Mouse (Mus musculus) small intestine, adult 2 months (tissue): ENCODE data around the gene Dock4. TPM values are rescaled to one million over a fixed set of nuclear protein-coding genes. Genes with fewer than 3 reads are reported as not detected.

ENCODE experiments used
- H3K27ac ChIP-seq: fragments of 200-500 bp; 2 replicates; pipeline ENCODE4 v1.5.1; 2012; ENCODE audit warnings: low read depth, low read length, control low read depth, inconsistent platforms; ENCODE audit not compliant: insufficient read depth
- H3K27me3 ChIP-seq: fragments of 200-500 bp; 2 replicates; pipeline ENCODE4 v1.6.1; 2012; ENCODE audit warnings: mild to moderate bottlenecking, moderate library complexity, low read length, inconsistent platforms; ENCODE audit not compliant: control insufficient read depth, insufficient read depth
- H3K36me3 ChIP-seq: fragments of 200-500 bp; 2 replicates; pipeline ENCODE4 v1.6.1; 2012; ENCODE audit warnings: mild to moderate bottlenecking, low read length, control low read depth, inconsistent platforms; ENCODE audit not compliant: control insufficient read depth, insufficient read depth
- H3K4me1 ChIP-seq: fragments of 200-500 bp; 2 replicates; pipeline ENCODE4 v1.6.1; 2012; ENCODE audit warnings: low read length, inconsistent platforms, mixed read lengths; ENCODE audit not compliant: control insufficient read depth, insufficient read depth, insufficient read length
- H3K4me3 ChIP-seq: fragments of 200-500 bp; 2 replicates; pipeline ENCODE4 v1.5.1; 2012; ENCODE audit warnings: low read depth, mild to moderate bottlenecking, control low read depth, inconsistent platforms, low read length, moderate library complexity
- CTCF ChIP-seq: fragments of 200-500 bp; IDR thresholded peaks from 2 replicates; pipeline ENCODE4 v1.5.1; 2012; ENCODE audit warnings: low read depth, mild to moderate bottlenecking, control low read depth, inconsistent platforms, low read length, moderate library complexity, mixed read lengths; ENCODE audit not compliant: insufficient replicate concordance, insufficient read length; ENCODE audit errors: extremely low read depth
- POLR2A ChIP-seq: fragments of 200-500 bp; IDR thresholded peaks from 2 replicates; pipeline ENCODE4 v1.6.1; 2012; ENCODE audit warnings: low read depth, mild to moderate bottlenecking, control low read depth, inconsistent platforms, low read length, moderate library complexity
- WGBS: fragments of 180-500 bp; shearing (Covaris S2); methylation state at CpG from one replicate; pipeline ENCODE4 v1.1.7; 2018; 5-methylcytosine and 5-hydroxymethylcytosine counted together
- polyA plus RNA-seq: library from polyadenylated mRNA; depleted of rRNA; stranded (reverse); fragments of >200 nt; gene quantifications from 2 replicates; pipeline ENCODE4 v1.2.3, GENCODE M21; 2012

Gene Dock4
- polyA plus RNA-seq, 1 experiment, result 0.94 TPM

DNA sequence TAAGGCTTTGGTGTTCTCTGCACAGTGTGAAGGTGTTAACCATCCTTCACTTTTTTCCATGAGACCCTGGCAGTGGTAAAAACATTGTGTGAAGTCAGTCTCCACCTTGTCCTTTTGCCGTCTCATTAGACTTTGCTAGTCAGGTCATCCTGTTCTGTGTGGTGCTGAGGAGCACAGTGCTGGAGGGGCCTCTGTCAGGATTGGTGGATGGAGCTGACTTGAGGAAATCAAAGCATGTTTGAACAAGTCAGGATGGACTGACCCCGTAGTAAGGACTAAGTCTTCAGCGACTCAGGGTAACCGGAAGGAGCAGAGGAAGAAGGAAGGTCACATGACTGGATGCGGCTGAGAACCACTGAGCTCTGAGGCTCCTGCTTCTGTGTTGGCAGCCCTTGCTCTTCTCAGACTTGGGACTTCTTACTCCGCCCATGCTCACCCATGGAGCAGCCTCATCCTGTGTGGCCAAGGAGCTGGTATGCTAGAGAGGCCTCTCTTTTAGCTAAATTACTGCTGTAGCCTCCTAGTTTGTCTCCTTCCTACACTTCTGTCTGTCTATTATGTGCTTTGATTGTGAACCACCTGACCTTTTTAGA is 14.0 kb downstream of the Dock4 start:
- Histone ChIP-seq H3K4me1 (no peaks in the 10 kb centered on the region), H3K36me3 (no peaks in the 10 kb centered on the region), H3K27me3 (no peaks in the 10 kb centered on the region), H3K27ac (no peak overlapping the region), H3K4me3 (no peak overlapping the region)
- TF ChIP-seq POLR2A, result no peak
- no peak for TF ChIP-seq CTCF
- WGBS, result 73% methylated on average over 6 of the region's 6 CpGs

GRCm38 (mm10) chr12:40462693-40463235 is 17.0 kb downstream of the Dock4 start:
- Histone ChIP-seq H3K4me1 (no peaks in the 10 kb centered on the region), H3K36me3 (no peaks in the 10 kb centered on the region), H3K27me3 (no peaks in the 10 kb centered on the region), H3K27ac (no peak overlapping the region), H3K4me3 (no peak overlapping the region)
- 77% methylated on average over 7 of the region's 7 CpGs for WGBS
- TF ChIP-seq POLR2A, result no peak
- no peak for TF ChIP-seq CTCF

GRCm38 (mm10) chr12:40463828-40464227 is 18.1 kb downstream of the Dock4 start:
- TF ChIP-seq CTCF (no peak), POLR2A (no peak)
- 73% methylated on average over 2 of the region's 2 CpGs for WGBS
- no peak overlapping the region for H3K4me3 ChIP-seq
- no peaks in the 10 kb centered on the region for H3K4me1 ChIP-seq
- H3K36me3 ChIP-seq, result no peaks in the 10 kb centered on the region
- H3K27me3 ChIP-seq, result no peaks in the 10 kb centered on the region
- no peak overlapping the region for H3K27ac ChIP-seq

DNA sequence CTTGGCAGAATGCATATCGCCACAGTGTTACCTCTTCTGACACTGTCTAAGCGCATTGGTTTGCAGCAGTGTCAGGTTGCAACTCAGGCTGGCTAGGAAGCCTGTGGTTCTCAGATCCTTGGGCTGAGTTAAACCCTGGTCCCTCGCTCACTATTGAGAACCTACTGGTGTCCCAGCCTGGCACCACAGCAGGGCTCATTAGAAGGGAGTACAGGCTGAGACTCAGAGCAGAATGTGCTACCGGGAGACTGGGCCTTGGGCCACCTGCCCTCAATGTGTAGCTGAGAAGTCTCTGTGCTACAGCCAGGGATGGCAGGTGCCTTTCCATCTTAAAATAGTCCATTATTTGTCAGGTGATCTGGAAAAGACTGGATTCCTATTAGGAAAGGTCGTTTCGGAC is 18.5 kb downstream of the Dock4 start:
- Histone ChIP-seq H3K27ac (no peak overlapping the region), H3K27me3 (no peaks in the 10 kb centered on the region), H3K4me3 (no peak overlapping the region), H3K36me3 (no peaks in the 10 kb centered on the region), H3K4me1 (no peaks in the 10 kb centered on the region)
- TF ChIP-seq POLR2A (no peak), CTCF (no peak)
- 83% methylated on average over 6 of the region's 6 CpGs for WGBS

DNA sequence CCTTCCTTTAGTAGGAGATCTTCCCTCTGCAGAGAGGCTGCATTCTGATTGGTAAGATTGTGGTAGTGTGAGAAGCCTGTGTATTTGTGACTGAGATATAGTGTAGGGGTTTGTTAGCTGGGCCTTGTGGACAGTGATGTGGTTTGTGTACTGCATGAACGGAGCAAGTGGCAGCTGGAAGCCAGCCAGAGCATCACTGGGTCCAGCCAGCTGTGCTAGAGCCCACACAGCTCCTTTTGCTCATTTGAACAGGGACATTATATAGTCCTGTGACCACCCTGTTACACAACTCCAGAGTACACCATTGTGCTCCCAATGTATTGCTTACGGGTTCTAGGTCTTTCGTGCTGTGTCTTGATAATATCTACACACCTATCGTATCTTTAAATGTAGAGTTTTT is 22.5 kb downstream of the Dock4 start:
- H3K4me1 ChIP-seq, result no peaks in the 10 kb centered on the region
- no peaks in the 10 kb centered on the region for H3K27me3 ChIP-seq
- no peak for TF ChIP-seq POLR2A
- no peak for TF ChIP-seq CTCF
- WGBS, result 82% methylated on average over 4 of the region's 4 CpGs
- H3K27ac ChIP-seq, result no peak overlapping the region
- H3K4me3 ChIP-seq, result no peak overlapping the region
- H3K36me3 ChIP-seq, result no peaks in the 10 kb centered on the region

DNA sequence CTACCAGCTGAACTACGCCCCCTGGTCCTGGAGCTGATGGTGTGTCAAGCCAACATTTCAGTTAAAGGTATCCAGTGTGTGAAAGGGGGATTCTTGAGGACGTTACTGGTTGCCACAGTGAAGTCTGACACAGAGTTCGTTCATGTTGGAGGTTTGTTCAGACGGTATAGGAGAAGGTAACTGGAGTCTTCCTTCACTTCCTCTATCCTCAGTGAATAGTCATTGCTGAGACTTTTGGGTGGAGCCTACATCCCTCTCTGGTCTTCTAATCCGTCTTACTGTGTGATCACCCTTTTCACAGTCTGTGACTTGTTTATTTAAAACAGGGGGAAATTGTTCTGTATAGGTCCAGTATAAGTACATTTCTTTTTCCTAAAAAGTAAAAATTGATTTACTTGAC is 23.3 kb downstream of the Dock4 start:
- Histone ChIP-seq H3K4me3 (no peak overlapping the region), H3K4me1 (no peaks in the 10 kb centered on the region), H3K36me3 (no peaks in the 10 kb centered on the region), H3K27ac (no peak overlapping the region), H3K27me3 (no peaks in the 10 kb centered on the region)
- 77% methylated on average over 5 of the region's 5 CpGs for WGBS
- TF ChIP-seq POLR2A (no peak), CTCF (no peak)

- H3K27me3 ChIP-seq, result no peaks in the 10 kb centered on the region
- no peak overlapping the region for H3K4me3 ChIP-seq
- TF ChIP-seq POLR2A, result no peak
- no peak for TF ChIP-seq CTCF
- H3K27ac ChIP-seq, result no peak overlapping the region
- no peaks in the 10 kb centered on the region for H3K4me1 ChIP-seq
- no peaks in the 10 kb centered on the region for H3K36me3 ChIP-seq
- WGBS, result 57% methylated on average over 11 of the region's 11 CpGs
These were observed 26.1 kb downstream of the Dock4 start for GRCm38 (mm10) chr12:40471649-40472399.

DNA sequence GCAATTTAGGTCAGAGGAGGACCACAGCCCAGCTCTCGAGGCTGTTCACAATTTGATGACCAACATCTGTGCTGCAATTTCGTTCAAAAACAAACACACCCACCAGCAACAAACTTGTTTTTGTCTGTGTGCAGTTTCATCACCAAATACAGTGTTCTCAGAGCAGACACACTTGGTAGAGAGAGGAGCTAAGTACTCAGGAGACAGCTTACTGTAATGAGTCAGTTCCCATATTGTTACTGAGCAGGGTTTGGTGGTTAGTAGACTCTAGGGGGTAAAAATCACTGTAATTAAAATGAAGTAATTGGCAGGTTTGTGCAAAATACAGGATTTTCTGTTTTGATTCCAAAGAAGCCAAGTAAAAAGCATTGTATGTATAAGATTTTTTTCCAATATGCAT is 28.0 kb downstream of the Dock4 start:
- Histone ChIP-seq H3K4me3 (no peak overlapping the region), H3K27ac (no peak overlapping the region), H3K4me1 (no peaks in the 10 kb centered on the region), H3K36me3 (no peaks in the 10 kb centered on the region), H3K27me3 (no peaks in the 10 kb centered on the region)
- TF ChIP-seq CTCF (no peak), POLR2A (no peak)
- WGBS, result 53% methylated on average over 2 of the region's 2 CpGs
